Mouse (Mus musculus): Measurements from ENCODE around the gene Ip6k2. TPM values are rescaled to one million over a fixed set of nuclear protein-coding genes. Genes with fewer than 3 reads are reported as not detected.

The Ip6k2 gene
- polyA plus RNA-seq (2012; rRNA removed): 51.0 and 53.0 TPM in 2 replicates

GRCm38 (mm10) chr9:108783548-108784463 lies at the start of gene Ip6k2:
TSS of gene Ip6k2 (plus strand) at chr9:108783796.

DNA sequence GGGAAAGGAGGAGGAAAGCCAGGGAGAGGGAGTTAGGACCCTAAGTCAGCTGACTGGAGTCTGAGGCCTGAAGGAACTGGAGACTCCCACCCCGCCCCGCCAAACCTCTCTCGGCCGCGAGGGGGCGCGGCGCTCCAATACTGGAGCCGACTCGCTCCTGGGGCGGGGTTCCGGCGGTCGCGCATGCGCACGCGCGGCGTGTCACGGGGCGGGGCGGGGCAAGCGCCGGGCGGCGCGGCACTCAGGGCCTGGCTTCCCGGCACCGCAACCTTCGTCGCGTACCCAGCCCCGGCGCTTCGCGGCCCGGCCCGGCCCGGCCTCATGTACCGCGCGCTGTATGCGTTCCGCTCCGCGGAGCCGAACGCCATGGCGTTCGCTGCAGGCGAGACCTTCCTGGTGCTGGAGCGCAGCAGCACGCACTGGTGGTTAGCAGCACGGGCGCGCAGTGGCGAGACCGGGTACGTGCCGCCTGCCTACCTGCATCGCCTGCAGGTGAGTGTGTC lies 24.6 kb downstream of the Ip6k2 start, which contains the start of gene Nckipsd:
Gene Nckipsd, plus strand, starts transcription at position 206 of the 503 bp plus-strand sequence.

GRCm38 (mm10) chr9:108825820-108826699 lies 42.5 kb downstream of the Ip6k2 start, which contains the start of gene Celsr3:
TSS of gene Celsr3 (plus strand) at chr9:108826320.

DNA sequence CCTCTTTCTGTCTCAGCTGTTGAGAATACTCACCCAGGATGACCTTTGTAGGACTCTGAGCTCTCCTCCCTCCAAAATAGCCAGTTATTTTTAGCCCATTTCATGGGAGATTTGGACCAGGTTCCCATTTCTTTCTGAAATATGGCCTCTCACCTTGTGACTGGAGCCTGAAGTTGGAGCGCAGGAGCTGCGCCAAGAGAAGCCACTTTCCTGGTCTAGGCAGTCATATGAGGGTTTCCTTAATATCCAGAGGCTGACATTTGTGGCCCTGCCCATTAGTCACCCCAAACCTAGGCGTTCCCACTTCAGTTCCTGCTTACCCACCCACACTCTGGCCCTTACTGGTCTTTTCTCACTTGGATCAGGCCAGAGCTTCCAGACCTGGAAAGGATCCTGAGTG lies 69.4 kb downstream of the Ip6k2 start, which contains the start of gene Slc26a6:
Gene Slc26a6, plus strand, starts transcription at position 308 of the 400 bp plus-strand sequence.

Other genes with a start within 250 kb of the Ip6k2 start
- gene Impdh2, start 223.5 kb upstream of the Ip6k2 start, polyA plus RNA-seq (2012; rRNA removed): 65.6 and 75.3 TPM in 2 replicates
- gene Ndufaf3, start 216.4 kb upstream of the Ip6k2 start, polyA plus RNA-seq (2012; rRNA removed): 9.6 and 9.7 TPM in 2 replicates
- gene Dalrd3, start 213.9 kb upstream of the Ip6k2 start, polyA plus RNA-seq (2012; rRNA removed): 39.3 and 41.8 TPM in 2 replicates
- 6.5 and 7.2 TPM in 2 replicates for gene Wdr6, start 205.1 kb upstream of the Ip6k2 start, polyA plus RNA-seq (2012; rRNA removed)
- gene P4htm, start 186.1 kb upstream of the Ip6k2 start, polyA plus RNA-seq (2012; rRNA removed): 0.40 and 0.41 TPM in 2 replicates
- gene Arih2, start 134.4 kb upstream of the Ip6k2 start, polyA plus RNA-seq (2012; rRNA removed): 17.4 and 18.2 TPM in 2 replicates
- gene Slc25a20, start 121.7 kb upstream of the Ip6k2 start, polyA plus RNA-seq (2012; rRNA removed): 25.2 and 27.9 TPM in 2 replicates
- gene Prkar2a, start 94.5 kb upstream of the Ip6k2 start, polyA plus RNA-seq (2012; rRNA removed): 8.4 and 9.1 TPM in 2 replicates
- gene Nckipsd, start 24.6 kb downstream of the Ip6k2 start, polyA plus RNA-seq (2012; rRNA removed): 3.3 and 3.4 TPM in 2 replicates
- 0.41 and 0.63 TPM in 2 replicates for gene Celsr3, start 42.5 kb downstream of the Ip6k2 start, polyA plus RNA-seq (2012; rRNA removed)
- 2.7 and 2.8 TPM in 2 replicates for gene Slc26a6, start 69.5 kb downstream of the Ip6k2 start, polyA plus RNA-seq (2012; rRNA removed)
- gene Tmem89, start 130.8 kb downstream of the Ip6k2 start, polyA plus RNA-seq (2012; rRNA removed): 0.04 TPM in 1 of 2 replicates, not detected in the other
- gene Uqcrc1, start 152.8 kb downstream of the Ip6k2 start, polyA plus RNA-seq (2012; rRNA removed): 224 and 244 TPM in 2 replicates
- gene Col7a1, start 169.8 kb downstream of the Ip6k2 start, polyA plus RNA-seq (2012; rRNA removed): 0.51 and 0.59 TPM in 2 replicates
- 0.04 TPM in 1 of 2 replicates, not detected in the other for gene Ucn2, start 202.2 kb downstream of the Ip6k2 start, polyA plus RNA-seq (2012; rRNA removed)
- 4.6 and 6.5 TPM in 2 replicates for gene Pfkfb4, start 208.0 kb downstream of the Ip6k2 start, polyA plus RNA-seq (2012; rRNA removed)

Measured in liver, embryonic 18 days (tissue).